Mouse (Mus musculus) gastrocnemius, postnatal 14 days (tissue): Measurements from ENCODE around the gene Actr1a. TPM values are rescaled to one million over a fixed set of nuclear protein-coding genes. Genes with fewer than 3 reads are reported as not detected.

Experiments
- DNase-seq: peaks from one replicate; pipeline ENCODE4 v3.0.0; 2021; ENCODE audit warnings: mixed read lengths
- intact Hi-C: fragments of 180-260 bp; cut with DNase I; formaldehyde crosslinking; loops from one replicate; pipeline ENCODE4 v1.15.1; 2025; ENCODE audit warnings: low total_unique reads
- total RNA-seq, 2 experiments: library from RNA; stranded (reverse); gene quantifications; 2 replicates each; pipeline ENCODE4 v1.2.3; 2021

The Actr1a gene
- total RNA-seq, 2 experiments from 2014 or later, result 58.6 to 62.7 TPM

DNA sequence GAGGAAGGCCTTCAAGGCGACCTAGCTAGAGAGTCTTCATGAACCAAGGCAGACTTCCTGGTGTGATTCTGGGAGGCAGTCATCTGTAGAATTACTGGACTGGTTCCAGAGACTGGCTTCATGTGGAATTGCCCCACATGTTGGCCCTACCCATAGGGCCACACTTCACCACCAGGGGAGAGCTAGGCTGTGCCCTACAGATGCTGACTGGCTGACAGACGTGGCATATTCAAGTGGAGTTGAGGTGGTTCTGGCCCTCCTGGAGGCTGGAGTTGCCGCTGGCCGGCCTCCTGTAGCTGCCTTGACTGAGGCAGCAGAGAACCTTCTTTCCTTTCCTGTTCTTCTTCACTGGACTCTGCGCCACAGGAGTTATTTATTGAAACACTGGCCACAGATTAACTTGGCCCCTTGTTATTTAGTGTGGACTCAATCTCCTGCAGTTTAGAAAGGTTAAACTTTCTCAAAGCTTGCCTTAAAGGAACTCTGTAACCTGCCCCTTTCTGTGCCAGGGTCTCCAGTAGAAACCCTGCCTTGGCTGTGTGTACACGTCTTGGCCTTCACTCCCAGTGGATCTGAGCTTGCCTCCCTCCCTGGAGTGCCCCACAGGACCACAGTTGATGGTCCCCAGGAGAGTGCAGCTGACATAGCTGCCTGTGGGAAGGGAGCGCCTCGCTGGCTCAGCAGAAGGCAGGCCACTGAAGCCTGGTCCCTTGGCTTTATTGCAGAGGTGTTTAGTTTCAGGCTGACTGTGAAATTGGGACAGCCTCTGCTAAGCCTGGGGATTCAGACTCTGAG lies 11.2 kb upstream of the Actr1a start:
- intact Hi-C loops, result no loop called here
- no peak for DNase-seq

DNA sequence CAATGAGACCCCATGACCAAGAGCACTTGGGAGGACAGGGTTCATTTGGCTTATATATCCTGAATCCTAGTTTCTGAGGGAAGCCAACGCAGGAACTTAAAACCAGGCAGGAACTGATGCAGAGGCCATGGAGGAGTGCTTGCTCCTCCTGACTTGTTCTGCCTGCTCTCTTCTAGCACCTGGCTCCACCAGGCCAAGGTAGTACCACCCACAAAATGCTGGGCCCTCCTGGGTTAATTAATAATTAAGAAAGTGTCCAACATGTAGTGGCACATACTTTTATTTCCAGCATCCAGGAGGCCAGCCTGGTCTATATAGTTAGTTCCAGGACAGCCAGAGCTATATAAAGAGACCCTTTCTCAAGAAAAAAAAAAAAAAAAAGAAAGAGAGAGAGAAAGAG lies 8.5 kb upstream of the Actr1a start:
- no peak for DNase-seq
- intact Hi-C loops, result no loop called here

DNA sequence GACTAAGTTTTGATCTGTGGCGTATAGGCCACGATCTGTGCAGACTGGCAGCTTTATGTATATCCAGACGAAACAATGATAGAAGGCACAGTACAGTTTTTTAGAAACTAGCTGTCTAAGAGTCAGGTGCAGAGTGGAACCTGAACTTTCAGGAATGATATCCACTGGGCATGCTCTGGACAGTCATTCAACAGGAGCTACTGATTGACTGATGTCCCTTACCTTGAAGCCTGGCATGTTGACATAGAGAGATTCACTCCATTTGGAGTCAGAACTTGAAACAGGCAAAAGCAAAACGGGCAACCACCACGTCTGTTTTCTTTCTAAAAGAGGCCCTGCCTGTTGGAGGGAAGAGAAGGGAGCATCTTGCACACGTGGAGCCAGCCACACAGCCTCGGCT lies 5.0 kb upstream of the Actr1a start:
- intact Hi-C loops, result no loop called here
- no peak for DNase-seq

DNA sequence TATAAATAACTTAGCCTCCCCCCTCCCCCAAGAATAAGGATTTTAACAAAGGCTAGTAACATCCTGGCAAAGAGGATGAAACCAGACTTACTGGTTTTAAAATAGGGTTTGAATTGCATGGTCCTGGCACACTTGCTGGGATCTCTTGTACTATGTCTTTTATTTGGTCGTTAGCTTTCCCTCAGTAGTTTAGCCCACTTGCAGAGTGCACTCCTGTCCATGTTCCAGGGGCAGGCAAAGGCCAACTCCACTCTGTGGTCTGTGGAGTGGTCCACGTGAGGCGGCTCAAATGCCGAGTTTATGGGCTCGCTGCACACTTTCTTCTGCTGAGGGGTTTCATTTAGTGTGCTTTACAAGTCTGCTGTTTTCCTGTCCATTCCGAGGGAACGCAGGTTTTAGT lies 4.3 kb upstream of the Actr1a start:
- DNase-seq, result no peak
- intact Hi-C loops, result loop anchor here (5.0 kb wide), 1 partner anchor 42 kb away; no protein-coding TSS in a partner anchor

DNA sequence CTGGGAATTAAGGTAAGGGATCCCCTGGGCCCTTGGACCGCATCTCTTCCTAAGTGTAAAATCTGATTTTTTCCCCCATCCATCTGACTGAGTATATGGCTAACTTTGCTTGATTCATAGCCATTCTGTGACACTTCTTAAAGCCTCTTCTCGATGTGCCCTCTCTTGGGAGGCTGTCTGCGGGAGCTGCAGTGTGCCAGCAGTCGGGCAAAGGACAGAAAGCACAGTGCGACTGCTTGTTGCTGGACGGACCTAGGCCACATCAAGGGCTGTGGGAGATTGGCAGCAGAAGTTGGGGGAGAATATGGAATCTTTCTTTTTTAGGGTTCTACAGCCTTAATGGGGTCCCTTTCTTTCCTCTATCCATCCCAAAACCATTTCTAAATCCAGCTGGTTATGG lies 3.8 kb upstream of the Actr1a start:
- DNase-seq, result no peak
- intact Hi-C loops, result loop anchor here (5.0 kb wide), 1 partner anchor 43 kb away; no protein-coding TSS in a partner anchor

DNA sequence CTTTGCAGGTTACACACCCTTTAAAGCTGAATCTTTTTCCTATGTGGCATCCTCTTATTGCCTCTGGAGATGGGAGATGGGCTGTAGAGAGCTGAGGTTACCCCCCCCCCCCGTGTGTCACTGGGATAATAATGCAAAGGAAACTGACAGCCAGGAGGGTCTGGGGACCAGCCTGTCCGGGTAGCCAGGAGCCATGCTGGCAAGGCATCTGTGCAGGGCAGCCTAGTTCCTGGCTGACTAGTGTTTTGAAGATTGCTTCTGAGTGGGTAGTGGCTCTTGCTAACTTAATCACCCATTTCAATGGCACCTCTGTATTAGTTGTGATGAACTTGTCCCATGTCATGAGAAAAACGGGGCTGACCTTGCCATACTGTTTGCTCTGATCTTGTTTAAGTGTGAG lies 2.9 kb upstream of the Actr1a start:
- intact Hi-C loops, result loop anchor here (5.0 kb wide), 1 partner anchor 44 kb away; no protein-coding TSS in a partner anchor
- no peak for DNase-seq

DNA sequence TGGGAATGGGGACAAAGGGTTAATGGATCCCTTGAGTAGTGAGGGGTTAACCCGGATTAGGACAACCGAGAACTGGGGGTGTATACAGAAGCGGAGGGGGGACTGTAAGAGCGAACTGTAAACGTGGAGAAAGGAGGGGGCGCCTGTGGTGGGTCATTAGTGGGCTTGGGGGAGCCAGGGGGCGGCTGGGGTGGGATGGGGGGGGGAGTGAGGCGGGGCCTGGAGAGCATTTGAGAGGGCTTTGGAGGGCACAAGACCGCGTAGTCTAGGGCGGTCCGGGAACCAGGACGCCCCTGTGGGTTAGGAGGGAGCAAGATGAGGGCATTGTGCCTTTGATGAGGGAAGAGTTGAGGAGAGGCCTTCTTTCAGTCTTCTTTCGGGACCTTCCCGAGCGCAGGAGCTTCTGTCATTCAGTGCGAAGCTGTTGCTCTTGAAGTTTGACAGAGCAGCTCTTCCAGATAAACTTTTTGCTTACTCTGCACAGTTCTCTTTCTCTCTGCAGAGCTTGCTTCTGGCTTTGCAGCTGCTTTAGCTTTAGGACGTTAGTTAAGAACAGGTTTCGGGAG lies 2.0 kb upstream of the Actr1a start:
- intact Hi-C loops, result loop anchor here (5.0 kb wide), 1 partner anchor 45 kb away; no protein-coding TSS in a partner anchor

DNA sequence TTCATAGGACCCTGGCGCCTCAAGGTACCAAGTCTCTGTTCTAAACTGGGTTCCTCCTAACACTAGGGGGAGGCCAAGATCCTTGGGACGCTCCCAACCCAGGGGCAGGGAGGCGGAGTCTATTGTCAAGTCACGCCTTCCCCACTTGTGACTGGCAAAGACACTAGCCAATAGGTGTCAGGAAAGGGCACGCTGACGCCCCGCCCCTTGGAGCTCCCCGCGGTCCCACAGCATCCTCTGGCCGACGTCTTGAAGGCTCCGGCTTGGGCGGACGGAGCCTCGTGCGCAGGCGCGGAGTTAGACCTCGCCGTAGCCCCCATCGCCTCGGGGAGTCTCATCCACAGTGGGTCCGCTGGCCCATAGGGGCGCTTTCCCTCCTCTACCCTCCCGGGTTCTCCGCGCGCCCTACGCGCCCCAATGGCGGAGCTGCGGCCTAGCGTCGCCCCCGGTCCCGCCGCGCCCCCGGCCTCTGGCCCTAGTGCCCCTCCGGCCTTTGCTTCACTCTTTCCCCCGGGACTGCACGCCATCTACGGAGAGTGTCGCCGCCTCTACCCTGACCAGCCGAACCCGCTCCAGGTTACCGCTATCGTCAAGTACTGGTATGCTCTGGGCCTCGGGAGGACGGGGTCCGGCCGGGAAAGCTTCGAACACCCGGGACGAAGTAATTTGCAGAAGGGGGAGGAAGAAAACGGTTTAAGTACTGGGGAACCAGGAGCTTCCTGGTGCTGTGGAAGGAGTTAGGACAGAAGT lies 1.3 kb upstream of the Actr1a start, which contains the start of gene Sufu:
Gene Sufu (plus strand): TSS at position 211 of the 750 bp plus-strand sequence.
- peak; percentile 98 for DNase-seq
- intact Hi-C loops, result loop anchor here (5.0 kb wide), 1 partner anchor 45 kb away; no protein-coding TSS in a partner anchor

More for the DNA sequence above, 2.0 kb upstream of the Actr1a start:
- no peak for DNase-seq

DNA sequence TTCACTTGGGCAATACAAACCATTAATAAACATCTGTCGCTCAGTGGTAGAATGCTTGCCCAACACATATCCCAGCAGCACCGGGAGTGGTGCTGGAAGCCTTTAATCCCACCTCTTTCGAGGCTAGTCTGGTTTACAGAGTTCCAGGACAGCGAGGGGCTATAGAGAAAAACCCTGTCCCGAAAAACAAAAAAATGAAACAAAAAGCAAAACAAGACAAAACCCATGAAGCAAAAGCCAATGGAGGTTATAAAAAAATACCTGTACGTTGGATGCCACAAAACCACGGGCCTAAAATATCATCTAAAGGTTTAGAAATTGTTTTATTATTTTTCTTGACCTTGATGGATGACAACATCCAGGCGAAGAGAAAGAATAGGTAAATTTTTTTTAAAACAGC lies 561 bp upstream of the Actr1a start:
- intact Hi-C loops, result loop anchor here (5.0 kb wide), 1 partner anchor 46 kb away; no protein-coding TSS in a partner anchor
- no peak for DNase-seq

DNA sequence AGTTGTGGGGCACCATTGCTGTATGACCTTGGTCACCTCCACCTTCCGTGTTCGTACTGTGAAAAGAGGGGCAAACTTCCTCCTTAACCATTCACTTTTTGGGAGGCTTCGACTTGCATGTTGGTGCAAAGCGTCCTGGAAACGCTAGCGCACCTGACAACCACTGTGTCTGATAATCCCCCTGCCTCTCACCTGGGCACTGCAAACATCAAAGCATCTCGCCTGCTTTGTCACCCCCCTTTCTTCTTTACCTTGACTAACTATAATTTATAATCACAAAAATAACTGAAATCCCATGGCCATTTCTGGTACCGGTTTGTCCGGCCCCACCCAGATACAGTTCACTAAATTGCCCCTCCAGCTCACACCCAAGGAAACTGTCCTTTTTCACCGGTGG lies 838 bp downstream of the Actr1a start:
- intact Hi-C loops, result loop anchor here (5.0 kb wide), 1 partner anchor 48 kb away; no protein-coding TSS in a partner anchor
- DNase-seq, result no peak

DNA sequence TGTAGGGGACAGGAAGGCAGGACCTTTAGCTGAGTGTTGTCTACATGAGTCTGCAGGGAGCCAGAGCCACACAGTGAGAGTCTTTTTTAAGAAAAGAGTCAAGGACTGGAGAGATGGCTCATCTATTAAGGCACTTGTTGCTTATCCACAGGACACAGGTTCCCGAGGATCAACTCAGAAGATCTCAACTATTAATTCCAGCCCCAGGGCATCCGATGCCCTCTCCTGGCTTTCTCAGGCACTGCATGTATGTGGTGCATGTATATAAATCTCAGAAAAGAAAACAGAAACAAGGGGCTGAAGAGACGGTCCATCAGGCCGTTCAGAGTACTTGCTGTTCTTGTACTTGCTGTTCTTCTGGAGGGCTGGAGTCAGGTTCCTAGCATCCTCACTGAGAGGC lies 3.5 kb downstream of the Actr1a start:
- DNase-seq, result no peak
- intact Hi-C loops, result no loop called here

DNA sequence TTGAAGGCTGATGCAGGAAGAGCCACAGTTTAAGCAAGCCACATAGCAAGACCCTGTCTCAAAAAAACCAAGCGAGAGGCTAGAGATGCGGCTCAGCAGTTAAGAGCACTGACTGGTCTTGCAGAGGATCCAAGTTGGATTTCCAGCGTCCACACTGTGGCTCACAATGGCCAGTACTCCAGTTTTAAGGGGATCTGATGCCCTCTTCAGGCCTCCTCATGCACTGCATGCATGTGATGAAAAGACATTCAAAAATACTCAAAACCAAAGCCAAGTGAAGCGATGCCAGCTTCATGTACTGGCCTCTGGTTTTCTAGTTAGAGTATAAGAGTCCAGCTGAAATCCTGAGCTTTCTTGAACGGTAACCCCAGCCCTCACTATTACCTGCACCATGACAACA lies 5.7 kb downstream of the Actr1a start:
- intact Hi-C loops, result no loop called here

DNA sequence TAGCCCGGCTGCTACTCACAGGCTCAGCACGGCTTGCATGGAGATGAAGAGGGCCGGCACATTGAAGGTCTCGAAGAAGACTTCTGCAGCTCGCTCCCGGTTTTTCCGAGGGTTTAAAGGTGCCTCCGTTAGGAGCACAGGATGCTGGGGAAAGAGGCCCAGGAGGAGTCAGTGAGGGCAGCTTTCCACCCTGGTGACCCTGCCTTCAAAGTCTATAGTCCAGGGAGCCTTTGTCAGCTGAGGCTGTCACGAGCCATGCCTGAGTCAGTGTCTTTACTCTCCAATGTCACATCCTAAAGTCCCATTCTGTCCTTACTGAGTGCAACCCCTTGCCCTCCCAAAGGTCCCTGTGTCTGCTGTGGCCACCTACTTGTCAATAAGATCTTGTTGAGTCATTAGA lies 13.3 kb downstream of the Actr1a start:
- no peak for DNase-seq
- intact Hi-C loops, result no loop called here

More for the DNA sequence above, 5.7 kb downstream of the Actr1a start:
- DNase-seq, result no peak

DNA sequence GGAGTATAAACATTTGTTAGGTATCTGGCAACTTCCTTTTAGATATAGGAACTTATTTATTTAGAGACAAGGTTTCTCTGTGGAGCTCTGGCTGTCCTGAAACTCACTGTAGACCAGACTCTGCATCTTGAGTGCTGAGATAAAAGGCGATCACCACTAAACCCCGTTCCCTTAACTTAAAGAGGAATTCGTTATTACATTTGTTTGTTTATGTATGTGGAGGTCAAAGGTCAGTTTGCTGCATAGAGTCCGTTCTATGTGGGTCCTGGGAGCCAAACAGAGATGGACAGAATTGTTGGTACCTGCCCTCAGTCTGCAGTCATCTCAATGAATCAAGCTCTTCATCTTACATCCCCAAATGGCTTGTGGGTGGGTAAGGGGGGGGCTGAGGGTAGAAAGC lies 19.7 kb downstream of the Actr1a start:
- intact Hi-C loops, result no loop called here
- no peak for DNase-seq

DNA sequence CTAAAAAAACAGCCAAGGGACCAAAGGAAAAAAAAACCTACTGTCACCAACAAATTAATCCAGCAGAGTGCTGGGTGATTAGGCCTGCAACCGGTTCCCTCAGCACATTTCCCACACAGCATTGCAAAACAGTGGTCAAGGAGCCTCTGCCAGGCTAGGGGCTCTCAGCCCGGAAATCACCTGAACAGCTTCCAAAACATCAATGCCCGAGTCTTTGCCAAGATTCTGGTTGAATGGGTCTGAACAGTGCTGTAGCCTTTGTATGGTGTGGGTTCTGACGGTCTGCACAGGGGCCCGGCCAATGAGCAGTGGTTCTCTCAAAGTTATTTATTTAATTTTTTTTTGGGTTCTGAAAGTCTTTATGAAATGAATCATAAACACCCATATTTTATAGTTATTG lies 20.1 kb downstream of the Actr1a start:
- intact Hi-C loops, result no loop called here
- no peak for DNase-seq

DNA sequence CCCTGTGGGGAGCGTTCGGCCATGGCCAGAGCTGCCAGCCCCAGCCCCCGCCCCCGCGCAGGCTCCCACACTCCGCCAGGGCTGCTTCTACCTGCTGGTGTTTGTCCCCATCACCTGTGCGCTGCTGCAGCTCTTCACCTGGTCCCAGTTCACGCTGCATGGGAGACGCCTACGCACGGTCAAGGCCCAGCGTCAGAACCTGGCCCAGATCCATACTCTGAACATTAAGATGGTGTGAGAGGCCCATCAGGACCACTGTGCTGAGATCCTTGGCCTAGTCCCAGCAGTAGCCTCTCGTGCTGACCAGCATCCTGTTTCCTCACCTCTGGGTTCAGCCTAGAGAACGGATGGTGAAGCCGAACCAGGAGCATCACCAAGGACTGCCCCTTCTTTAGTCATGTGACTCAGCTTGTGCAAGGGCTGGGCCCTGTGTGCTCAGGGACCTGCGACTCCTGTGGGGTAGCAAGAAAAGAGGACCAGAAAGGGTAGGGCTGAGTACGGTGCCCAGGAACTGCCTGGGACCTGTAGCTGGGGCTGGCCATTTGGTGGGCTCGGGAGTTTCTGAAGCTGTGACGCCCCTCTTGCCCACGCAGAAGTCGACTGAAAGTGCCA lies 21.0 kb downstream of the Actr1a start:
- no peak for DNase-seq
- intact Hi-C loops, result no loop called here

DNA sequence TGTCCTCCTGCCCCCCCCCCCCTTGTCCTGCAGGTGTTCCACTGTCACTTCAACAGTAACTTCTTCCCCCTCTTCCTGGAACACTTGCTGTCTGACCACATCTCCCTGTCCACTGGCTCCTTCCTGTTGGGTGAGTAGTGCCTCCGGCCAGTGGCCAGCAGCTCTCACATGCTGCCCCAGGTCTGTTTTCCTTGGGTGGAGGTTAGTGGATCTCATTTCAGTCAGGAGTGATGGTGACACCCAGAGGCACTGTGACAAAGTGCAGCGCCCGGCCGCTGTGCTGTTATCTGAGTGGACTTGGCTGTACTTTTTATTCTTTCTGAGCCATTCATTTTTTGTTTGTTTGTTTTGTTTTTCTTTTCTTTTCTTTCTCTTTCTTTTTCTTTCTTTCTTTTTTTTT lies 26.3 kb downstream of the Actr1a start:
- intact Hi-C loops, result no loop called here
- DNase-seq, result peak; percentile 68

DNA sequence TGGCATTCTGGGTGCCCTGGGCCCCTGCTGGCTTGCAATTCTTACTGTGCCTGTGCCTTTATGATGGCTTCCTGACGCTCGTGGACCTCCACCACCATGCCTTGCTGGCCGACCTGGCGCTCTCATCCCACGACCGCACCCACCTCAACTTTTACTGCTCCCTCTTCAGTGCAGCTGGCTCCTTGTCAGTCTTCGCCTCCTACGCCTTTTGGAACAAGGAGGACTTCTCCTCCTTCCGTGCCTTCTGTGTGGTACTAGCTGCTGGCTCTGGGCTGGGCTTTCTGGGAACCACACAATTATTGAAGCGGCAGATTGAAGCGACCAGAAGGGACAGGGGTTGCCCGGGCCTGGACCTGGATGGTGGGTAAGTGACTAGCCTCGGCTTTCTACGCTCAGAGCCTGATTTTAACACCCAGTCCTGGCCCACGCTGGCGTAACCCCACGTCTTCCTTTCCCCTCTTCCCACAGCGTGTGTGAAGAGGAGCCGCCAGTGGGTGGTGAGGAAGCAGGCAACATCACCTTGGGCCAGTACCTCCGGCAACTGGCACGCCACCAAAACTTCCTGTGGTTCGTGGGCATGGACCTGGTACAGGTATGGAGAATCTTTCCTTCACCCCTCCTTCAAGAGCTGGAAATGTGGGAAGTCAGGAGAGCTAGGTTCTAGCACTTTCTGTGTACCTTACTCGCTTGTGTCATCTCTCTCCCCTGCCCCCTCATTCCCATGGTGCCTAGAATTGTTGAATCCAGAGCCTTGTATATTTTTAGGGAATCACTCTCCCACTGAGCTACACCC lies 27.6 kb downstream of the Actr1a start:
- intact Hi-C loops, result no loop called here
- no peak for DNase-seq
